Mouse (Mus musculus) embryonic facial prominence, embryonic 13.5 days (tissue): ENCODE measurements at regions not wholly inside any gene's neighbourhood (a gene's known extent, or its start where the extent isn't known, plus 50 kb on each side); places are given as distances from the start of the nearest gene placed in this dataset.

Experiments used
- ATAC-seq: fragments of 200-750 bp; cut with Nextera tagmentation; 2 replicates; pipeline ENCODE4 v1.8.0; 2017; ENCODE audit warnings: low read depth; ENCODE audit not compliant: insufficient number of reproducible peaks, insufficient read depth, low FRiP score, low TSS enrichment
- H3K27ac ChIP-seq: fragments of 300-500 bp; sonication (generic); 2 replicates; pipeline ENCODE4 v1.5.1; 2015; ENCODE audit warnings: moderate library complexity, mild to moderate bottlenecking, inconsistent platforms
- H3K27me3 ChIP-seq: fragments of 300-500 bp; sonication (generic); 2 replicates; pipeline ENCODE4 v1.6.1; 2015; ENCODE audit warnings: mild to moderate bottlenecking, inconsistent platforms
- H3K36me3 ChIP-seq: fragments of 300-500 bp; sonication (generic); 2 replicates; pipeline ENCODE4 v1.6.1; 2015; ENCODE audit warnings: mild to moderate bottlenecking, inconsistent platforms
- H3K4me1 ChIP-seq: fragments of 300-500 bp; sonication (generic); 2 replicates; pipeline ENCODE4 v1.6.1; 2015; ENCODE audit warnings: inconsistent platforms
- H3K4me2 ChIP-seq: fragments of 300-500 bp; sonication (generic); 2 replicates; pipeline ENCODE4 v1.6.1; 2015; ENCODE audit warnings: moderate library complexity, mild to moderate bottlenecking, inconsistent platforms
- H3K4me3 ChIP-seq: fragments of 300-500 bp; sonication (generic); 2 replicates; pipeline ENCODE4 v1.5.1; 2015; ENCODE audit warnings: mild to moderate bottlenecking, inconsistent platforms
- H3K9ac ChIP-seq: fragments of 300-500 bp; sonication (generic); 2 replicates; pipeline ENCODE4 v1.6.1; 2015; ENCODE audit warnings: mild to moderate bottlenecking, inconsistent platforms
- H3K9me3 ChIP-seq: fragments of 300-500 bp; sonication (generic); 2 replicates; pipeline ENCODE4 v1.6.1; 2016; ENCODE audit warnings: inconsistent platforms
- WGBS: fragments of 180-500 bp; shearing (Covaris S2); methylation state at CpG from one replicate; pipeline ENCODE4 v1.1.7; 2015; ENCODE audit warnings: mixed read lengths; 5-methylcytosine and 5-hydroxymethylcytosine counted together

GRCm38 (mm10) chr17:49252271-49252670, 175.9 kb upstream of the Mocs1 start:
- Histone ChIP-seq H3K4me3 (no peak overlapping the region), H3K27ac (no peak overlapping the region), H3K9me3 (no peaks in the 10 kb centered on the region), H3K4me2 (no peak overlapping the region), H3K4me1 (peaks cover 24% of the 10 kb centered on the region), H3K36me3 (no peaks in the 10 kb centered on the region), H3K27me3 (no peaks in the 10 kb centered on the region), H3K9ac (no peak overlapping the region)
- 70% methylated on average over 3 of the region's 3 CpGs for WGBS
- no peak for ATAC-seq

DNA sequence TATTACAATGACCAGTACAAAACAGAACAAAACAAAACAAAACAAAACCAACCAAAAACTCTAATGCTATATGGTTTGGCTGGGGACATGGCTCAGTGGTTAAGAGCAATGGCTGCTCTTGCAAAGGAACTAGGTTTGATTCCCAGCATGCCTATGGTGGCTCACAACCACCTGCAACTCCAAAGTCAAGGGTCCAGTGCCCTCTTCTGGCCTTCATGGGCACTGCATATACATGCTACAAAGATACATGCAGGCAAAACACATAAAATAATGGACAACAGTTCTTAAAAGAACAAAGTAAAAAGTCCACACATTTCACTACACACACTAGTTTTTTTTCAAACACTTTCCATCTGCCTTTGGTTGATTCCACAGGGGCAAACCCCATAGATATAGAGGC, 169.7 kb upstream of the Mocs1 start:
- Histone ChIP-seq H3K4me2 (no peak overlapping the region), H3K9me3 (no peaks in the 10 kb centered on the region), H3K4me3 (no peak overlapping the region), H3K27me3 (no peaks in the 10 kb centered on the region), H3K9ac (no peak overlapping the region), H3K27ac (no peak overlapping the region), H3K4me1 (no peaks in the 10 kb centered on the region), H3K36me3 (no peaks in the 10 kb centered on the region)
- ATAC-seq, result no peak

DNA sequence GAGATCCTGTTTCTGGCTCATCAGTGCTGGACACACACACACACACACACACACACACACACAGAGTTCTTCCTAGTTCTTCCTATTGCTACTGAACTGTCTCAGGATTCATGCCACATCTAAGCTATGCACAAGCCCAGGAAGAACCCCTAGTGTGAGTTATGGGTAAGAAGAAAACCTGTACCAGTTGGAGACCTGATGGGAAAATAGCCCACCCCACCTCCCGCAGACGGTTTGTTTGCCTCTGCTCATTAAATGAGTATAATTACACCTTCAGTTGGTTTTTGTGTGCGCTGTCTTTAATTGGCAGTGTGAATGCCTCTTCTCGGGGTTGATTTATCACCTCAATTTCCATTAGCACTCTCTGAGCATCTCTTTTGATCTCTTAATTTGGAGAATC, 165.8 kb upstream of the Mocs1 start:
- no peaks in the 10 kb centered on the region for H3K9me3 ChIP-seq
- H3K4me1 ChIP-seq, result no peaks in the 10 kb centered on the region
- no peak overlapping the region for H3K4me3 ChIP-seq
- no peak overlapping the region for H3K4me2 ChIP-seq
- H3K36me3 ChIP-seq, result no peaks in the 10 kb centered on the region
- no peak overlapping the region for H3K27ac ChIP-seq
- 51% methylated on average over 4 of the region's 4 CpGs for WGBS
- no peaks in the 10 kb centered on the region for H3K27me3 ChIP-seq
- no peak overlapping the region for H3K9ac ChIP-seq
- no peak for ATAC-seq

GRCm38 (mm10) chr17:49266343-49266742, 161.8 kb upstream of the Mocs1 start:
- WGBS, result 78% methylated on average over 4 of the region's 4 CpGs
- Histone ChIP-seq H3K27ac (no peak overlapping the region), H3K4me2 (no peak overlapping the region), H3K36me3 (no peaks in the 10 kb centered on the region), H3K4me1 (no peaks in the 10 kb centered on the region), H3K27me3 (no peaks in the 10 kb centered on the region), H3K4me3 (no peak overlapping the region), H3K9ac (no peak overlapping the region), H3K9me3 (no peaks in the 10 kb centered on the region)
- no peak for ATAC-seq

DNA sequence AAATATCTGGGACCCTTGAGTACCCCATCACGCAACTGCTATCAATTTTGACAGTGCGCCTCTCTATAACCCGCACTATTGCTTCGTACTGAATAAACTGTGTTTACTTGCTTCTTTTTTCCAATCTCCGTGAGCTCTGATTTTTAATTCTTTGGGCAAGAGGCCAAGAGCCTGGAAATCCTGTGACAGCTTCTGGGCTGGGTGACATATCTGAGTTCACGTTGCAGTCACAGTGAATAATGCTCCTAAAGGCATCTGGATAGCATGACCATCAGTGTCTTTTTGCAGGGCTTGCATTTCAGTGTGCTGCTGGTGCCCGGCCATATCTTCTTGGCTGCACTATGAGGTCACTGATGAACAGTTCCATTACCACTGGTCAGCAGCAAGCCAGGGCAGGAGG, 158.2 kb upstream of the Mocs1 start:
- no peak for ATAC-seq
- no peaks in the 10 kb centered on the region; the same call in 1 of the 2 replicates for H3K27me3 ChIP-seq
- no peak overlapping the region for H3K9ac ChIP-seq
- no peak overlapping the region for H3K27ac ChIP-seq
- WGBS, result 75% methylated on average over 7 of the region's 7 CpGs
- no peak overlapping the region for H3K4me3 ChIP-seq
- no peaks in the 10 kb centered on the region for H3K9me3 ChIP-seq
- H3K4me1 ChIP-seq, result peaks cover 6% of the 10 kb centered on the region; the same call in 1 of the 2 replicates
- H3K36me3 ChIP-seq, result no peaks in the 10 kb centered on the region
- no peak overlapping the region for H3K4me2 ChIP-seq

GRCm38 (mm10) chr17:49272661-49273448, 155.3 kb upstream of the Mocs1 start:
- H3K4me3 ChIP-seq, result no peak overlapping the region
- 55% methylated on average over 11 of the region's 11 CpGs for WGBS
- no peaks in the 10 kb centered on the region; the same call in 1 of the 2 replicates for H3K27me3 ChIP-seq
- H3K36me3 ChIP-seq, result no peaks in the 10 kb centered on the region
- H3K27ac ChIP-seq, result no peak overlapping the region
- H3K9me3 ChIP-seq, result no peaks in the 10 kb centered on the region
- H3K9ac ChIP-seq, result no peak overlapping the region
- no peak; the same call in 1 of the 2 replicates for ATAC-seq
- peaks cover 6% of the 10 kb centered on the region; the same call in 1 of the 2 replicates for H3K4me1 ChIP-seq
- no peak overlapping the region for H3K4me2 ChIP-seq

- H3K27me3 ChIP-seq, result no peaks in the 10 kb centered on the region; the same call in 1 of the 2 replicates
- H3K4me2 ChIP-seq, result no peak overlapping the region
- no peak overlapping the region for H3K27ac ChIP-seq
- H3K4me1 ChIP-seq, result peaks cover 6% of the 10 kb centered on the region; the same call in 1 of the 2 replicates
- ATAC-seq, result no peak
- no peak overlapping the region for H3K9ac ChIP-seq
- no peaks in the 10 kb centered on the region for H3K9me3 ChIP-seq
- no peak overlapping the region for H3K4me3 ChIP-seq
- H3K36me3 ChIP-seq, result no peaks in the 10 kb centered on the region
- WGBS, result 78% methylated on average over 3 of the region's 3 CpGs
These were observed 153.2 kb upstream of the Mocs1 start for GRCm38 (mm10) chr17:49274936-49275335.

DNA sequence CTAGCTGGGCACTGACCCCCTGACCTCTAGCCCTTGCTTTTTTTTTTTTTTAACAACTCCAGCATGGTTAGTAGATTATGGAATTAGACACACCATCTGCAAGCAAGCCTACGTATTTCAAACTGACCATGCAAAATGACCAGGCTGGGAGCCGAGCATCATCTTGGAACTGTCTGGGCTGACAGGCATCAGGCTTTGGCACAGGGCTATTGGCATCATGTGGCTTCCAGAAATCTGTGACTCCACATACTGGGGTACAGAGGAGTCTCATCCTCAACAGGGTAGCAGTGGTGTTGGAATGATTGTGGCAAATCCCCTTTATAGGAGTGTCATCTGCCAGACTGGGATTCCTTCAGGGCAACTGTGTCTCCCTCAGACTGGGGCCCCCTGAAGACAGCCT, 152.7 kb upstream of the Mocs1 start:
- Histone ChIP-seq H3K27me3 (no peaks in the 10 kb centered on the region; the same call in 1 of the 2 replicates), H3K4me1 (peaks cover 6% of the 10 kb centered on the region; the same call in 1 of the 2 replicates), H3K4me2 (no peak overlapping the region), H3K9ac (no peak overlapping the region), H3K27ac (no peak overlapping the region), H3K36me3 (no peaks in the 10 kb centered on the region), H3K4me3 (no peak overlapping the region), H3K9me3 (no peaks in the 10 kb centered on the region)
- no peak for ATAC-seq
- WGBS, result 46% methylated on average over 2 of the region's 2 CpGs

DNA sequence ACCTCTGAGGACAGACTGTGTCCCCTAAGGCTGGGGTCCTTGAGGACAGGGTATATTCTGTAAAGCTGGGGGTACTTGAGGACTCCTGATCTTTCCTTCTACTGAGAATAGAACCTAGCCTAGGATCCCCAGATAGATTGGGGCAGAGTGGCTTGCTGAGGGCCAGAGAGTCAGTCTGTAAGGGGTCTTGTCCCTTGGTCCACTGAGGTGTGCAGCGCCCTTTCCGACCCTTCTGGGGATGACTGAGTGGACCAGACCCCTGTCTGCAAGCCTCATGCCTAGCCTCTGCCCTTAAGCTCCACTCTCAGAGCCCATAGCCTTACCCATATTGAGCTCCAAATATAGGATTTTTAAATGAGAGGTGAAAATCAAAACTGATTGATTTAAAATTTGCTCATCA, 152.2 kb upstream of the Mocs1 start:
- H3K4me3 ChIP-seq, result no peak overlapping the region
- 97% methylated on average over 2 of the region's 2 CpGs for WGBS

GRCm38 (mm10) chr17:49278541-49278940, 149.6 kb upstream of the Mocs1 start:
- Histone ChIP-seq H3K4me1 (no peaks in the 10 kb centered on the region), H3K9me3 (no peaks in the 10 kb centered on the region), H3K4me3 (no peak overlapping the region), H3K27me3 (no peaks in the 10 kb centered on the region), H3K27ac (peak overlapping the region; percentile 41; the same call in 1 of the 2 replicates), H3K4me2 (no peak overlapping the region), H3K36me3 (no peaks in the 10 kb centered on the region), H3K9ac (no peak overlapping the region)
- 81% methylated on average over 8 of the region's 8 CpGs for WGBS
- ATAC-seq, result no peak

More for the DNA sequence above, 152.2 kb upstream of the Mocs1 start:
- H3K27ac ChIP-seq, result no peak overlapping the region
- H3K27me3 ChIP-seq, result no peaks in the 10 kb centered on the region; the same call in 1 of the 2 replicates
- no peaks in the 10 kb centered on the region for H3K9me3 ChIP-seq
- no peak overlapping the region for H3K9ac ChIP-seq
- peaks cover 6% of the 10 kb centered on the region; the same call in 1 of the 2 replicates for H3K4me1 ChIP-seq
- H3K4me2 ChIP-seq, result no peak overlapping the region
- no peak for ATAC-seq
- H3K36me3 ChIP-seq, result no peaks in the 10 kb centered on the region

GRCm38 (mm10) chr17:49278973-49279727, 149.0 kb upstream of the Mocs1 start:
- Histone ChIP-seq H3K4me2 (no peak overlapping the region), H3K27ac (peak overlapping the region; percentile 41), H3K4me3 (no peak overlapping the region), H3K27me3 (no peaks in the 10 kb centered on the region), H3K9ac (no peak overlapping the region), H3K9me3 (no peaks in the 10 kb centered on the region), H3K36me3 (no peaks in the 10 kb centered on the region), H3K4me1 (no peaks in the 10 kb centered on the region)
- no peak for ATAC-seq
- 71% methylated on average over 10 of the region's 10 CpGs for WGBS

- H3K9ac ChIP-seq, result no peak overlapping the region
- no peaks in the 10 kb centered on the region for H3K36me3 ChIP-seq
- H3K27me3 ChIP-seq, result no peaks in the 10 kb centered on the region
- H3K4me3 ChIP-seq, result no peak overlapping the region
- H3K9me3 ChIP-seq, result no peaks in the 10 kb centered on the region
- ATAC-seq, result no peak
- no peak overlapping the region for H3K27ac ChIP-seq
- no peak overlapping the region for H3K4me2 ChIP-seq
- H3K4me1 ChIP-seq, result no peaks in the 10 kb centered on the region
- 89% methylated on average over 13 of the region's 13 CpGs for WGBS
These were observed 146.8 kb upstream of the Mocs1 start for GRCm38 (mm10) chr17:49281344-49281743.
